Mouse (Mus musculus): Measurements from ENCODE around the gene Ackr2. TPM values are rescaled to one million over a fixed set of nuclear protein-coding genes. Genes with fewer than 3 reads are reported as not detected.
A peak's percentile ranks its signal among the peaks of the same experiment; 100 is the strongest.

Gene Ackr2
- polyA plus RNA-seq, 1 experiment = 46.8 TPM

DNA sequence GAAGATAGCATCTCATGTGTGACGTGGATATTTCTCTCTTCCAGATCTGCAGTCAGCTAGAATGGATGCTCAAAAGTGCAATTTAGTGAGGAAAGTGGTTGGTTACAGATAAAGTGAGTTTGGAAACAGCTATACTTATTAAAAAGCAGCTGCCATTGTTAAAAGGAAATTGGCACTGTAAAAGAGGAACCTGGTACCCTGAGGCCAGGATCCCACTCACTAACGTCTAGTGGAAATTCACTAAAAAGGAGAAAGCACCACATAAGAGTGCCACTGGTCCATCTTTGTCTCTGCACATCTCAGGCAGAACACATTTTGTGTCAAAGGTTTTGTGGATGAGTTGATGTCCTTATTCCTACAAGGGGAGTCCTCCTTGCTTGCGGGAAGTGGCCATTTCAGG lies 45.5 kb downstream of the Ackr2 start:
- TF ChIP-seq POLR2A (IDR thresholded peaks at IDR 0.05; ENCODE audit: borderline replicate concordance, extremely low read depth, low read depth, low read length) = no peak
- no peak for TF ChIP-seq CTCF (IDR thresholded peaks at IDR 0.05; ENCODE audit: insufficient read depth, low read length)
- no peak for DNase-seq
- Histone ChIP-seq H3K4me3 (replicated peaks; ENCODE audit: extremely low read depth, low read depth, low read length) (no peak overlapping the region), H3K4me1 (ENCODE audit: control insufficient read depth, insufficient read depth, low read length) (no peaks in the 10 kb centered on the region)
- WGBS = 79% methylated on average over 3 of the region's 3 CpGs

DNA sequence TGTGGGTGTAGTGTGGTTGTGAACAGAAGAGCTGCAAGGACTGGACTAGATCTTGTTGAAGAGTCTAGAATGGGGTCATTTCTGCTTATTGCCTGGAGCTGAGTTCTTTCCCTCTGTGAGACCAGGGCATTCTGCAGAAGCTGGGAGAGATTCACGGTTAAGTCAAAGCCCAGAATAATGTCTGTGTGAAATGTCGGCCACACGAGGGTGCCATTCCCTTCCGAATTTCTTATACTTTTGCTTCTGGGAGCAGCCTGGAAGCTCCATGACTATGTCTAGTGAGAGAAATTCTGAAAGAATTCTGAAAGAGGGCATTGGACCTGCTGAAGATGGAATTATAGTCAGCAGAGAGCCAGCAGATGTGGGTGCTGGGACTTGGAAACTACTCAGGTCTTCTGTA lies 49.6 kb downstream of the Ackr2 start:
- peak; percentile 46 for DNase-seq
- TF ChIP-seq POLR2A (IDR thresholded peaks at IDR 0.05; ENCODE audit: borderline replicate concordance, extremely low read depth, low read depth, low read length) (no peak), CTCF (IDR thresholded peaks at IDR 0.05; ENCODE audit: insufficient read depth, low read length) (peak; percentile 27; the same call in 1 of the 2 replicates)
- 10% methylated on average over 4 of the region's 4 CpGs for WGBS
- no peaks in the 10 kb centered on the region for H3K4me1 ChIP-seq (ENCODE audit: control insufficient read depth, insufficient read depth, low read length)
- H3K4me3 ChIP-seq (replicated peaks; ENCODE audit: extremely low read depth, low read depth, low read length) = no peak overlapping the region

DNA sequence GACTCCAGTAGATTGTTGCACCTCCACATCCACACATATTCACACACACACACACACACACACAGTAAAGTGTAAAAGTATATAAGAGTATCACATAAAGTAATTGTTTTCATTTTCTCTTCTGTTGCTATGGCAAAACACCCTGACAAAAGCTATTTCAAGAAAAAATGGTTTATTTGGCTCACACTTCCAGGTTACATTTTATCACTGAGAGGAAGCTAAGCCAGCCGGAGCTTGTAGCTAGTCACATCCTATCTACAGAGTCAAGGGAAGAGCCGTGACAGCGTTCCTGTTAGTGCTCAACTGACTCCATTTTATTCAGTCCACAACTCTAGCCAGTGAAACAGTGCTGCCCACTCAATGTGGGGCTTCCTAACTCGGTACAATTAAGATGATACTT lies 50.3 kb downstream of the Ackr2 start:
- 48% methylated on average over 4 of the region's 4 CpGs for WGBS
- TF ChIP-seq POLR2A (IDR thresholded peaks at IDR 0.05; ENCODE audit: borderline replicate concordance, extremely low read depth, low read depth, low read length) (no peak), CTCF (IDR thresholded peaks at IDR 0.05; ENCODE audit: insufficient read depth, low read length) (no peak)
- DNase-seq = no peak
- H3K4me1 ChIP-seq (ENCODE audit: control insufficient read depth, insufficient read depth, low read length) = no peaks in the 10 kb centered on the region
- no peak overlapping the region for H3K4me3 ChIP-seq (replicated peaks; ENCODE audit: extremely low read depth, low read depth, low read length)

DNA sequence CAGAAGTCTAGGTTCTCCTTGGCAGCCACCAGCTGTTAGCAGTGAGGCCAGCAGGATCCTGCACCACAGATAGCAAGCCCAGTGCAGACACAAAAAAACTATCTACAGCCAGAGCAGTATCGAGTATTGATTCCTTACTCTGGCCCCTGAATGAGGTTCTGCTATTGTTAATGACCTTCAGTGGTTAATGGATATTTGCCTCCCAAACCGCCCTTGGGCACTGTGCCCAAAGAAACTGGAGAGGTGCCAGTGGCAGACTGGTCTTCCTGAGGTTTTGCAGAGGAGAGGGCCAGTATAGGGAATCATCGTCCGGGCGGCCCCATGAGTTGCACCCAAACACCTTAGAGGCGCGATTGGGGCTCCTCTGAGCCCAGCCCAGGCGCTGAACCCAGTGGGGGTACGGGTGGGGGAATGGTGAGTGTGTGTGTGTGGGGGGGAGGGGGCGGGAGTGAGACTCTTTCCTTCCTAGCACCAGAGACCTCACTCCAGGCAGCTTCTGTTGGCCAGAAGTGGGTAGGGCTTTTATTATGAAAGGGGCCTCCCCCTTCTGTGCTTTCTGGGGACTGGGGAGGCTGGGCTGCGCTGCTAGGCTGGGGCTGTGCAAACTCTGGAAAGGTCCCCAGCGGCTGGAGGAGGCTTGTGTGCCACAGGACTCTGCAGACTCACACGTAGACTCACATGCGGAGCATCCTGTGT lies 52.4 kb downstream of the Ackr2 start, which contains the start of gene Fam198a:
Gene Fam198a, plus strand, starts transcription at position 571 of the 696 bp plus-strand sequence.
- H3K4me1 ChIP-seq (ENCODE audit: control insufficient read depth, insufficient read depth, low read length) = no peaks in the 10 kb centered on the region
- peak within 1 kb of the TSS; percentile 48 for H3K4me3 ChIP-seq (replicated peaks; ENCODE audit: extremely low read depth, low read depth, low read length)
- DNase-seq = peak; percentile 55
- 3% methylated on average over 13 of the region's 14 CpGs for WGBS
- TF ChIP-seq POLR2A (IDR thresholded peaks at IDR 0.05; ENCODE audit: borderline replicate concordance, extremely low read depth, low read depth, low read length) (peak; percentile 50; the same call in 1 of the 2 replicates), CTCF (IDR thresholded peaks at IDR 0.05; ENCODE audit: insufficient read depth, low read length) (no peak)

DNA sequence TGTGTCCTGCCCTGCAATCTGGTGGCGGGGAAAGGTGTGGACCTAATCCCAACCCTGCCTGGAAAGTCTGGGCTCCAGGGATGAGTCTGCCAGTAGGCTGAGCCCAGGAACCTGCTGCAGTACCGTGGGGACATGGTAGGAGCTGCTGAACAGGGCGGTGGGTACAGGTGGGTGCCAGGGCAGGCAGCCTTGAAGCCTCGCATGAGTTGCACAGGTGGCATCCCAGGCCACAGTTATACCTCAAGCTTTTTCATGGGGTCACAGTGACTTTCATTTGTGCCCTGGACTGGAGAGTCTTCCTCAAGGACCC lies 52.9 kb downstream of the Ackr2 start:
- WGBS = 39% methylated on average over 4 of the region's 4 CpGs
- H3K4me3 ChIP-seq (replicated peaks; ENCODE audit: extremely low read depth, low read depth, low read length) = peak overlapping the region; percentile 48
- DNase-seq = no peak
- no peaks in the 10 kb centered on the region for H3K4me1 ChIP-seq (ENCODE audit: control insufficient read depth, insufficient read depth, low read length)
- no peak for TF ChIP-seq POLR2A (IDR thresholded peaks at IDR 0.05; ENCODE audit: borderline replicate concordance, extremely low read depth, low read depth, low read length)
- TF ChIP-seq CTCF (IDR thresholded peaks at IDR 0.05; ENCODE audit: insufficient read depth, low read length) = no peak

DNA sequence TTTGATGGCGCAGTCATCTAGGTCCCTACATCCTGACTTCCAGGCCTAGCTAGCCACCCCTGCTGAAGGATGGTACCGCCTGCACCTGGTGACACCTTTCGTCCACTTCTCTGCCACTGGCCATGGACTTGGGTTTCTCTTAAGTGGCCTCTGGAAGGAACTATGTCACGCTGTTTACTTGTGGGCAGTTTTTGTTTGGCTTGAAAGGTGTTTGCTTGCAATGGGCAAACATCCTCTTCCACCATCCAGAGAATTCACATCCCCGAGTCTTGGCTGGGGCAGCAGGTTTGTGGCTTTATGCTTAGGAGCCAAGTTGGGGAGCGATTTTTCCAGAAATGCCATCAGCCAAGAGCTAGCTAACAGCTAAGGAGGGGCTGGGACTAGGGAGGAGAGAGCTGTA lies 54.4 kb downstream of the Ackr2 start:
- no peak overlapping the region for H3K4me3 ChIP-seq (replicated peaks; ENCODE audit: extremely low read depth, low read depth, low read length)
- TF ChIP-seq CTCF (IDR thresholded peaks at IDR 0.05; ENCODE audit: insufficient read depth, low read length) (no peak), POLR2A (IDR thresholded peaks at IDR 0.05; ENCODE audit: borderline replicate concordance, extremely low read depth, low read depth, low read length) (no peak)
- H3K4me1 ChIP-seq (ENCODE audit: control insufficient read depth, insufficient read depth, low read length) = no peaks in the 10 kb centered on the region
- no peak for DNase-seq
- 66% methylated on average over 6 of the region's 6 CpGs for WGBS

DNA sequence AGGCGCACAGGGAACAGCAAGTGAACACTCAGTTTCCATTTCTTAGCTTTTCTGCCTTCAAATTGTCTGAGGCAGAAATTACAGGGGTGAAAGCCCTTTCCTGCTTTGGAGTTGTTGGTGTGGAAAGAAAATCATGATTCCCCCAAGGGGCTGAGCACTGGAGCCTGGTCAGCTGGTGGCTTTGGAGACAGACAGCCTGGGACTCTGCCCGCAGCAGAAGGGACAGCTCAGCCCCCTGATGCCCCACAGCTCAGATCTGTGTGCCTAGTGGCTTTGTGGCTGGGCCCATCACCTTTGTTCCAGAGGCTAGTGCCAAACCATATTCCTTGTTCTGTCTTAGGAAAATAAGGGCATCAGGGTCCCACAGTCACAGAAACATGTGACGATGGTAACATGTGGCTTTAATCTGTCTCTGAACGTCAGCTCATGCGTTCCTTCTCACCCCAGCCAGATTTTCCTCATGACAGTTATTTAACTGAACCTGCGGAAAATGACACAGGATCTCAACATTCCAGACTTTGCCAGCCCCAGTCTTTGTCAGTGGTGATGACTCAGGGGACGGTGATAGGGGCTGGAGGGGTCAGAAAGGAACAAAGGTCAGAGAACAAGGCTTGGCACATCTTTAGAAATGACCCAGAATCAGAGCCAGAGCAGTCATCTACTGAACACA lies 61.9 kb downstream of the Ackr2 start:
- WGBS = 60% methylated on average over 7 of the region's 7 CpGs
- no peak overlapping the region for H3K4me3 ChIP-seq (replicated peaks; ENCODE audit: extremely low read depth, low read depth, low read length)
- TF ChIP-seq POLR2A (IDR thresholded peaks at IDR 0.05; ENCODE audit: borderline replicate concordance, extremely low read depth, low read depth, low read length) (no peak), CTCF (IDR thresholded peaks at IDR 0.05; ENCODE audit: insufficient read depth, low read length) (no peak)
- H3K4me1 ChIP-seq (ENCODE audit: control insufficient read depth, insufficient read depth, low read length) = no peaks in the 10 kb centered on the region
- no peak for DNase-seq

Other genes with a start within 250 kb of the Ackr2 start
- gene Sec22c, start 192.9 kb upstream of the Ackr2 start, polyA plus RNA-seq (2012; rRNA removed) = 8.9 and 9.9 TPM in 2 replicates
- 18.4 and 22.2 TPM in 2 replicates for gene Ss18l2, start 188.0 kb upstream of the Ackr2 start, polyA plus RNA-seq (2012; rRNA removed)
- 36.6 and 48.6 TPM in 2 replicates for gene Nktr, start 179.2 kb upstream of the Ackr2 start, polyA plus RNA-seq (2012; rRNA removed)
- 26.8 and 46.2 TPM in 2 replicates for gene Zfp651, start 139.0 kb upstream of the Ackr2 start, polyA plus RNA-seq (2012; rRNA removed)
- gene Klhl40, start 120.7 kb upstream of the Ackr2 start, polyA plus RNA-seq (2012; rRNA removed) = 0.49 and 4.4 TPM in 2 replicates
- 7.4 and 11.0 TPM in 2 replicates for gene Hhatl, start 105.8 kb upstream of the Ackr2 start, polyA plus RNA-seq (2012; rRNA removed)
- 4.2 and 5.1 TPM in 2 replicates for gene Ccdc13, start 58.9 kb upstream of the Ackr2 start, polyA plus RNA-seq (2012; rRNA removed)
- gene Higd1a, start 40.0 kb upstream of the Ackr2 start, polyA plus RNA-seq (2012; rRNA removed) = 11.6 and 24.4 TPM in 2 replicates
- gene Cyp8b1, start 17.9 kb downstream of the Ackr2 start, polyA plus RNA-seq (2012; rRNA removed) = 0.90 and 1.1 TPM in 2 replicates
- gene Fam198a, start 52.6 kb downstream of the Ackr2 start, polyA plus RNA-seq (2012; rRNA removed) = 5.8 and 8.4 TPM in 2 replicates
- gene Pomgnt2, start 98.8 kb downstream of the Ackr2 start, polyA plus RNA-seq (2012; rRNA removed) = 14.5 and 14.8 TPM in 2 replicates
- 107 and 129 TPM in 2 replicates for gene Snrk, start 218.9 kb downstream of the Ackr2 start, polyA plus RNA-seq (2012; rRNA removed)

Measured in lung, adult 2 months (tissue).